Mouse (Mus musculus) erythroid progenitor cell, adult 5-6 weeks (primary cell): ENCODE measurements around the gene Mob3b. TPM values are rescaled to one million over a fixed set of nuclear protein-coding genes. Genes with fewer than 3 reads are reported as not detected.
"Not testable (repeated sequence)": the region's sequence is repeated elsewhere in the genome, so short reads cannot be mapped to it uniquely, and the experiment has no call there.

Experiments
- ATAC-seq: replicated peaks from 2 replicates; pipeline ENCODE4 v1.8.0; 2016; ENCODE audit warnings: moderate number of reproducible peaks, mild to moderate bottlenecking, moderate TSS enrichment, inconsistent platforms; ENCODE audit not compliant: poor library complexity, low FRiP score, severe bottlenecking
- total RNA-seq, 2 experiments: library from RNA; stranded (forward) in 1 of 2; stranded (reverse) in 1 of 2; fragments of 150-400 nt in 1 of 2; fragments of 186-747, 209-891 nt in 1 of 2; gene quantifications; 2 replicates each; pipeline versions ENCODE4 v1.2.3 to v1.2.4; 2015 to 2017; ENCODE audit warnings: low replicate concordance in 2 of 2

Gene Mob3b
- total RNA-seq, 2 experiments from 2014 or later = under 0.01 to 1.4 TPM

GRCm38 (mm10) chr4:34922177-34922870 lies 235.0 kb downstream of the Mob3b start:
- ATAC-seq = no peak

DNA sequence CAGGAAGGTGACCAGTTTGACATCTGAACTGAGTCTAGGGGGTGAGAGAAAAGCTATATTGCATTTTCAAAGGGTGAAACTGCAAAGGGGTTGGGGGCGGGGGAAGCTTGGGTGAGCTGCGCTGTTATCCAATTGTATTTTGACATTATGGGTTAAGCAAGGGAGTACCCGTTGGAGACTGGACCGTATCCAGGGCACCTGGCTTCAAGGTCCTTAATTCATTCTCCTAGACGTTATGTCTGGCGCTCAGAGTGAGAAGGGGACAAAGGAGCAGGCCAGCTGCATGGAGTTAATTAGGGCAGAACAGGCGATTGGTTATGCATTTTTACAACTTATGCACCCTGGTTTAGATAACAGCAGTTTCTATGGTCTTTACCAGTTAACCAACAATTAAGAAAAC lies 239.9 kb downstream of the Mob3b start:
- no peak for ATAC-seq

GRCm38 (mm10) chr4:34912171-34912570 lies 245.1 kb downstream of the Mob3b start:
- ATAC-seq = no peak

DNA sequence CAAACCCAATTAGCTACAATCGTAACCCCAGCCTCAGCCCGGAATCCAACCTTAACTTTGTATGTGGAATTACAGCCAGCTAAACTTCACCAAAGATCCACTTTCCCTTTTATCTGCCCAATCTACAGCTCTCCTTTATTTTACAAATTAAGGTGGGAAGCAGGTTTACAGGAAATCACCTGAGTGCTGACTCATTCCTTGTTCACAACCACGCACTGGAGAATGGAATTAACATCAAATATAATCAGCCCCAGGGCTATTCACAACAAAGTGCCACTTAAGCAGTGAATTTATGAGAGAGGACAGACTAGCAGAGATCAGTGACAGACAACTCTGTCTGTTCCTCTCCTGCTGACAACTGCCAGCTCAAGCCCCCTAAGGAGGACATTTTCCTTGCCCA lies 245.9 kb downstream of the Mob3b start:
- no peak for ATAC-seq

DNA sequence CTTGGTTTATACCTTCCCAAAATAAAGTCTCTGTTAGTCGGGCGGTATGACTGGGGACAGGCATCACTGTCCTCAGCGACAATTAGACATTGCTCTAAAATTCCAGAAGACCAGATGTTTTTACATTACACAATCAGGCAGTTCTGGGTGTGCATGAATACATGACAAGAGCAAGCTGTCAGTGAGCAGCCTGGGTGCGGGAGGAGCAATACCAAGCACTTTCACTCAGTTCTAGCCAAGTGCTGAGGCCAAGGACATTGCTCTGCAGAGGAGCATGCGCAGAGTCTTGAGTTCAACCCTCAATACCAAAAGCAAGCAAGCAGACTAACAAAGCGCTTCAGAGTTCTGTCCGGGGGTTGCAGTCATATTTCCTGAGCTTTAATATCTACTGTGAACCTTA lies 249.2 kb downstream of the Mob3b start:
- ATAC-seq = no peak

- no peak for ATAC-seq
Observed at GRCm38 (mm10) chr4:34907026-34907425, 250.3 kb downstream of the Mob3b start.

DNA sequence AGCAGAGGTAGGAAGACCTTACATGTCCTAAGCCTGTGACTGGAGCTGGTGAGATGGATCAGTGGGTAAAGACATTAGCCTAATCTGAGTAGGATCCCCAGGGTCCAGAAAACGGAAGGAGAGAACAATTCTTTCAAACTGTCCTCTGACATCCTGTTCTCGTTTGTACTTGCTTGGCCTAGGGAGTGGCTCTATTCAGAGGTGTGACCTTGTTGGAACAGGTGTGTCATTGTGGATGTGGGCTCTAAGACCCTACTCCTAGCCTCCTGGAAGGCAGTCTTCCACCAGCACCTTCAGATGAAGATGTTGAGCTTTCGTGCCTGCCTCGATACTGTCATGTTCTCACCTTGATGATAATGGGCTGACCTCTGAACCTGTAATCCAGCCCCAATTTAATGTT lies 251.1 kb downstream of the Mob3b start:
- no peak for ATAC-seq

- no peak for ATAC-seq
Observed at GRCm38 (mm10) chr4:34905396-34905795, 251.9 kb downstream of the Mob3b start.

- not testable (repeated sequence) for ATAC-seq
Observed at GRCm38 (mm10) chr4:34901582-34901981, 255.7 kb downstream of the Mob3b start.

GRCm38 (mm10) chr4:34901166-34901565 lies 256.1 kb downstream of the Mob3b start:
- no peak for ATAC-seq

DNA sequence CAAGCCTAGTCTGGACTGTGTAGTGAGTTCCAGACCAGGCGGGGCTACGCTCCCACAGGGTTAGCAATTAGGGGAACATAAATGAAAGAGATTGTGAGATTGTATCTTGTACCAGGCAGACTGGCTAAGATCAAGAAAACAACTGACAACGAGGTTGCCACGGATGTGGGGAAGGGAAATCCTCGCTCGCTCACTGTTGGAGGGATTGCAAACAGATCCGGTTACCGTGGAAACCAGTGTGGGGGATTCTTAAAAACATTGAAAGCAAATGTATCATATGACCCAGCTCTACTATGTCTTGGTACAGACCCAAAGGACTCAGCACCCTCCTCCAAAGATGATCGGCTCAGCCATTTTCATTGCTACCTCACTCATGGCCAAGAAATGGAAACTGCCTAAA lies 257.1 kb downstream of the Mob3b start:
- ATAC-seq = no peak

DNA sequence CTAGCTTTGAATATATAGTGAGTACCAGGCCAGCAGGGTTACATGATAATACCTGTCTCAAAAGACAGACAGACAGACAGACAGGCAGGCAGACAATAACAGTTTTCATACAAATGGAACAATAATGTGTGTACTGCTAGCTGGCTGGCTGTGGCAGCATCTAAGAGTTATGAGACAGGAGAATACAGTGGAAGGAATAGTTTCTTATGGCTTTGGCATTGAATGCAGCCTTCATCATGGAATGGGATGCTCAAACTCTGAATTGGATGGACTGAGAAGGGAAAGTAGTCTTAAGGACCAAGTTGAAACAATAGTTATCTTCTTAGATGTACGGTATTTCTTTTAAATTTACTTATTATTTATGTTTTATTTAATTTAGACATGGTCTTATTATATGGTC lies 258.0 kb downstream of the Mob3b start:
- ATAC-seq = no peak

Other genes with a start within 250 kb of the Mob3b start
- not detected in 2 replicates for gene Ifnk, start 5.4 kb downstream of the Mob3b start, total RNA-seq (2015; ENCODE audit: low replicate concordance)
- not detected in 2 replicates for gene Ifnk, start 5.4 kb downstream of the Mob3b start, total RNA-seq (2017; ENCODE audit: low replicate concordance)
- gene C9orf72, start 68.7 kb upstream of the Mob3b start, total RNA-seq (2015; ENCODE audit: low replicate concordance) = 11.3 and 13.0 TPM in 2 replicates
- gene C9orf72, start 68.7 kb upstream of the Mob3b start, total RNA-seq (2017; ENCODE audit: low replicate concordance) = 2.8 and 2.9 TPM in 2 replicates